Mouse (Mus musculus) layer of hippocampus, adult 6 months (tissue): ENCODE data around the gene Nrap. TPM values are rescaled to one million over a fixed set of nuclear protein-coding genes. Genes with fewer than 3 reads are reported as not detected.

Source experiments
- long read RNA-seq, 2 experiments: library from polyadenylated mRNA; unstranded; transcript quantifications; one replicate each; pipeline ENCODE4 v2.0.0; 2019 to 2020
- polyA plus RNA-seq: library from polyadenylated mRNA; unstranded; fragments of <200 nt; fragmentation: Nextera tagmentation; gene quantifications from 2 replicates; pipeline ENCODE4 v1.2.3, GENCODE M21; 2021

Nrap gene
- 0.26 and 0.29 TPM in 2 replicates for polyA plus RNA-seq
- long read RNA-seq, experiment 1 = 0 reads
- long read RNA-seq, experiment 2, partial matches to known transcripts = 7 of 9 reads
- long read RNA-seq, experiment 2, other reads (novel, unspliced or antisense) = 2 of 9 reads

DNA sequence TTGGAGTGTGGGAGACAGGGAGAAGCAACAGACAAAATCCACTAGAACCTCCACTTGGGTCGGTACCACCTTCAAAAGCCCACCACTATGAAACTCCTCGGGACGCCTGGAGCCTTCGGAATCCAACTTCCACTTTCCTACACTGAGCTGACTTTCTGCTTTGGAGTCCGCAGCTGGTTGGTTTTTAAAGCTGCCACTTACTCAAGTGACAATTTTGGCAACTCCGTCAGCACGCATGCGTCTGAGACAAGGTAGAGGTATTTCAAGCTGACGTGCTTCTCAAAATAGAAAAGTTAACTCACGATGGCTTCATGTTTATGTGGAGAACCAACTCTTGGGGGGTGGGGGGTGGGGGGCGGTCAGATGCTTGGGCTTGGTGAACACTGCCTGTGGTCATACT, at the start of gene Nrap:
TSS of gene Nrap (minus strand) at position 159 of the 400 bp plus-strand sequence.

GRCm38 (mm10) chr19:56396669-56397621, 7.1 kb upstream of the Nrap start, which contains the start of gene Casp7:
TSS of gene Casp7 (plus strand) at chr19:56397129.

GRCm38 (mm10) chr19:56286866-56287265, 103.0 kb downstream of the Nrap start, which contains the start of gene Habp2:
TSS of gene Habp2 (plus strand) at chr19:56287137.

Other genes starting within 250 kb of the Nrap start
- gene Habp2, start 102.9 kb downstream of the Nrap start, polyA plus RNA-seq = not detected in 2 replicates
- 3.0 and 3.8 TPM in 2 replicates for gene Casp7, start 7.1 kb upstream of the Nrap start, polyA plus RNA-seq
- gene Plekhs1, start 71.6 kb upstream of the Nrap start, polyA plus RNA-seq = 0.09 and 0.15 TPM in 2 replicates
- 4.0 and 5.4 TPM in 2 replicates for gene Dclre1a, start 158.2 kb upstream of the Nrap start, polyA plus RNA-seq
- gene Nhlrc2, start 158.2 kb upstream of the Nrap start, polyA plus RNA-seq = 1.4 and 2.1 TPM in 2 replicates